Mouse (Mus musculus) thymus, postnatal 0 days (tissue): ENCODE measurements around the gene Mylk. TPM values are rescaled to one million over a fixed set of nuclear protein-coding genes. Genes with fewer than 3 reads are reported as not detected.

Source experiments
- DNase-seq: peaks from one replicate; pipeline ENCODE4 v3.0.0-alpha.2; 2015; ENCODE audit warnings: low spot score
- polyA plus RNA-seq: library from polyadenylated mRNA; unstranded; fragments of >200 nt; fragmentation: Nextera tagmentation; extraction: Ambion mirVana; gene quantifications from 2 replicates; pipeline ENCODE4 v1.2.1, GENCODE M21; 2015

Mylk gene
- polyA plus RNA-seq, 1 experiment from 2014 or later: 5.2 TPM

DNA sequence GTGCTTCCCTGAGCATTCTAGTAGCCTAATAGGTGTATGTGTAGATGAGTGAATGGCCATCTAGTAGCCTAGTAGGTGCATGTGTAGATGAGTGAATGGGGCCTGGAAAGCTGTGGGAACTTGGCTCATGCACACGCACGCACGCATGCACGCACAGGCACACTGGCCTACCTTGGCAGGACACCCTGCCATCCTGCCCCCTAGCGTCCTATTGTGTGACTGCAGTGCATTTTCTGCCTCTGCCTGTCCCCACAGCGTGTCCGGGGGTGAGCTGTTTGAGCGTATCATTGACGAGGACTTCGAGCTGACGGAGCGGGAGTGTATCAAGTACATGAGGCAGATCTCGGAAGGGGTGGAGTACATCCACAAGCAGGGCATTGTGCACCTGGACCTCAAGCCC lies 231.6 kb downstream of the Mylk start:
- no peak for DNase-seq

DNA sequence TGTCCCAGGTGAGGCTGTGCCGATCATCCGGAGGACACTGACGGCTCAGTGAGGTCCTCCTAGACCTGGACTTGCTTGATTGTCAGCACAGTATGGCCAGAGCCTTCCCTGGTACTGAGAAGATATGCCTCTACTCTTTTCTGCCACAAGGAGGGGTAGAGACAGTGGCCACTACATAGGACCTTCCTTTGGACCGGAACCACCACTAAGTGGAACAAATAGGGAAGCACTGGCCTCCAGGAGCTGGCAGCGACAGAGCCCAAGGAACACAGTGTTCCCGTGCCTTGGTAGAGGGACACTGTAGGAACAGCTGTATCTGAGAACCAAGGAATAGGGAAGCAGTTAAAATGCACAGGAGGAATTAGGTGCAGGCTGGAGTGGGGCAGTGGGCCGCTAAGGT lies 233.0 kb downstream of the Mylk start:
- no peak for DNase-seq

DNA sequence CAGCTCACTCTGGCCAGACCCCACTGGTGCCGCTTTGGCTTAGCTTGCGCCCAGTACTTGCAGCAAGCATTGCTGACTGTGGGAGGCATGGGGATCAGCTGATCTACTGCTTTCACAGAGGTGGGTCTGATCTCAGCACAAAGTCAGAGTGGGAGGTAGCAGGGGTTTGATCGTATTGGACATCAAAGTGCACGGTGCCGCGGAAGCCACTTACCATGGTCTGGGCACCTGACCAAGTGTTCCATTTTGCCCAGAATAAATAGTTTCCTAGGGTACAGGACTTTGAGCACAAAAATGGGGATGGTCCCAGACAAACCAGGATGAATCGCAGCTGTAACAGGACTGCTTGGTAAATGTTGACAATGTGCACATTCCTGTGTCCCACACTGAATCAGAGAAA lies 236.0 kb downstream of the Mylk start:
- DNase-seq: no peak

DNA sequence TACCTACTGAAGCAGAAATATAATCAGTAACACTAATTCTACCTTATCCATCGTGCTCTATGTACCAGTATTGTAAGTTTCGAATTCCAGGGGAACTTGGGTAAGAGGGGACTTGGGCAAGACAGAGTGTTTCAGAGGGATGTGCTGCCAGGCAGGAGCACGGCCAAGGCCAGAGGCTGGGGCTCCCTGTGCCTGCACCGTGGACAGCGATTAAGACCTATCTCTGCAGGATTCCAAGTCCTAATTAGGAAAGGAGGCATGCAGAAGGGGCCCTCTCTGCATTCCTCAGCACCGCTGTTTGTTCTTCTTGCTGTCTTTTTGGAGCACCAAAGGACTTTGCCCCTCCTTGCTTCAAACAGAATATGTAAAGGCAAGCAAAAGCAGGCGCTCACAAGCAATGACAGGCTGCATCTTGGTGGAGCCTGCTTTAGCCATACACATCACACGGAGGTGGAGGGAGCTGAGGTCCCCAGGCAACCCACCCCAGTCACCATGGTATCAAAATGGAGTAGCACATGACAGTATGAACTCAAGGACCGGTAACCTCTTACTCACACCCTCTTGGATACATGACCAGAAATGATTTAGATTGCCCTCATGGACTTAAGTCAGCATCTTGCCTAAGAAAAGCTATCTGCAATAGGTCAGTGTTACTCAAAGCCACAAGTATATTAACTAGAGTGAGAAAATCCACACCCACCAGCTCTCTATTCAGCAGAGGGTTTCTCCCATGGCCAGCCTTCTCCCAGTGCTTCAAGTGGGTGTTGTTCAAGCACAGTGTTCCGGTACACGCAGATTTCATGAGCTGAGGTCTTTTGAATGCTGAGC lies 239.4 kb downstream of the Mylk start:
- DNase-seq: no peak

DNA sequence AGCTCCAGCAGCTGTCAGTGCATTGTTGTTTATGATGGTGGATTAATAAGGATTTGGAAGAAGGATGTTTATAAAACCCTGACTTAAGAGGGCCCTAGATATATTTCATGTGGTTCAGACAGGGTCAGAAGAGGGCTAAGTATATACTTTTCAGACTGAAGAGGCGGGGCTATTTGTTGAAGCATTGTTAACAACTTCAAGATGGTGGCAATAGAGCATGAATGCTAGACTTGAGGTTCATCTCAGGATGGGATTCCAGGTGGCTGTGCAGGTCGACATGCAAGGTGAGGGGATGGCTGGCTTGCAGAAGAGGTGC lies 240.0 kb downstream of the Mylk start:
- no peak for DNase-seq

DNA sequence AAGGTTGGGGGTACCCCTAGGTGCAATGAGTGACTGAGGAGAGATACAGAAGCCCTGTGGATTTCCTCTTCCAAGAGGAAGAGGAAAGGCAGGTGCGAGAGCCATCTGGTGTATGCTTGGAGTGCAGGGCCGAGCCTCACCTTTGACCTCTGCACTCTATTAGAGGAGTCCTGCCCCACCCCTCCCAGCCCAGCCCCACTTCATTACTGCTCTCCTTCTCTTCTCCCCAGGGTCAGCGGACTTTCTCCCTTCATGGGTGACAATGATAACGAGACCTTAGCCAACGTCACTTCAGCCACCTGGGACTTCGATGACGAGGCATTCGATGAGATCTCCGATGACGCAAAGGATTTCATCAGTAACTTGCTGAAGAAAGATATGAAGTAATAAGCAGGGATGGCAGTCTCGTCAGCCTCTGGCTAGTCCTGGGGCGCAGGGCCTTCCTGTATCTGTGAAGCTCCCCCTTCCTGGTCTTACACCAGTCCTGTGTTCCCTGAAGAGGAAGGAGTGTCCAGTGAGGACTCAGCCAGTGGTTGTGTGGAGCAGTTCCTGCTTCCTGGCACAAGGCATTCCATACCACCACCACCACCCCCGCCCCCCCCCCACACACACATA lies 241.3 kb downstream of the Mylk start:
- no peak for DNase-seq

DNA sequence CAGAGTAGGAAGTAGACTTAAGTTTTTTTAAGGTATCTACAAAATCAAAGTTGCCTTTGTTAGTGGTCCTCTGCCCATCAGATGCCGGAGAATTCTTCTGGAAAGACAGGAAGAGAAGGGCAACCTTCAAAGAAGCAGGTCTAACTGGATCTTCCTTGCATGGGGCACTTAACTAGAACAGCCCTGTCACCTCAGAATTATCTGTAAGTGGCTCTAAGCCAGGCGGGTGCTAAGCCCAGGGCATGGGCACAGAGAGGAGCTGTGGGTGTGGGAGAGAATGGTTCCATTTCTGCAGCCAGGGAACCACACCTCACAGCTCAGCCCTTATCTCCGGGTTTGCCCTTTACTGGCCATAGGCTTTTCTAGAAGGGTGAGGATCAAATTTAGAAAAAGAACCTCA lies 246.4 kb downstream of the Mylk start:
- no peak for DNase-seq

DNA sequence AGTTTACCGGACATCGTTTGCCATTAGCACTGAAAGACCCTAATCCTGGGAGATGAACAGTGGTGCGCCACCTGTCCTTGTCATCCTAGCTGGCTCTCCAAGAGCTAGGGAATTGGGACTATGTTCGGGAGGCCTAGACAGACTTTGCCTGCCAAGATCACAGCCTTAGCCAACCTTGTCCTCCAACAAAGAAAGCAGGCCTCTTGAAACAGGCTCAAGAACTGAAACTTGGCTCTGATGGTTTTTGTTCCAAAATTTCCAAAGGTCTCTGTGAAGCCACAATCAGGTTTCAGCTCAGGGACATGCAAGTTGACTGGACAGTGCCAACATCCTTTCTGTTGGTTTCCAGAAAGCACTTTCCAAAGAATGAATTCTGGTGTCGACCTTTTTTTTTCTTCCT lies 247.8 kb downstream of the Mylk start:
- DNase-seq: no peak

DNA sequence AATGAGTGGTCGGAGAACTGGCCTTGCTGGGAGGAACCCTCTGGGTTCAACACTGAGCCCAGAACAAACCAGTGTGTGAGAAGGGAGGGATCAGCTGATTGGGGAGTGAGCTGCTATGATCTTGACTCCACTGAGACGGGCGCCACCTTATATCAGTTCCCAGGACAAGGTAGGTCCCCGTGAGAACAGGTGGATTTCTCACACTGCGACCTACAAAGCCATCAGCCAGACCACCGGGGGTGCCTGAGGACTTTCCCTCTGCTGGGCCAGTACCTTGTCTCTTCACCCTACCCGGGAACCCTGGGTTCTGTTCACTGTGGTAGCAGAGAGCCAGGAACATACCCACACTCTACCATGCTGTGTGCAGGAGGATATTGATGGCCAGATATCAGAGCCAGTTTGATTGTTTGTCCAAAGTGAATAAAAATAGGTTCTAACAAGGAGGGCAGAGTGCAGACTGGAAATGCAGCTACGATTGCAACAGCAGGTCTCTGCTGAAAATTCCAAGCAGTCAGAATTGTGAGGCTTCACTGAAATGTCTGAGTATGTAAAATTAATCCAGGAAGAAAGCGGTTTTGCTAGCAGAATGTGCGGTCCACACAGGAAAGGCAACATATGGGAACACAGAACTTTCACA lies 248.8 kb downstream of the Mylk start:
- no peak for DNase-seq

DNA sequence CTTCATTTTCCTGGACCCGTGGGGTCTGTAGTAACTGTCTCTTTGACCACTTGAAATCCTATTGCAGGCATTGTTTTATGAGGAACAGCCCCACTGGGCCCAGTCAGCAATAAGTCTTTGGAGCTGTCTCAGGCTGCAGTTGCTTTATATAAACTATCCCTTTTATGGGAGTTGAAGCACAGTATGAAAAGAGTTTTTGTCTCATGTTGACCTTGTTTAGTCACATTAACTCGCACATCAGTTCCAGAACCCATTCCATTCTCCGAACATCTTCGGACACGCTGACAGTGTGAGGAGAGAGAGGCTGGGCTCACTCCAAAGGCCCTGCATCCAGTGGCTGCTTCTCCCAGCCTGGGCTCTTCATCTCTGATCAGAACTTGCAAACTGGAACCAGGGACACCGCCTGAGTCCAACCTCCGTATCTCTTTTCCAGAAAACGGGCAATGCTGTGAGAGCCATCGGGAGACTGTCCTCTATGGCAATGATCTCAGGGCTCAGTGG lies 249.7 kb downstream of the Mylk start:
- no peak for DNase-seq

DNA sequence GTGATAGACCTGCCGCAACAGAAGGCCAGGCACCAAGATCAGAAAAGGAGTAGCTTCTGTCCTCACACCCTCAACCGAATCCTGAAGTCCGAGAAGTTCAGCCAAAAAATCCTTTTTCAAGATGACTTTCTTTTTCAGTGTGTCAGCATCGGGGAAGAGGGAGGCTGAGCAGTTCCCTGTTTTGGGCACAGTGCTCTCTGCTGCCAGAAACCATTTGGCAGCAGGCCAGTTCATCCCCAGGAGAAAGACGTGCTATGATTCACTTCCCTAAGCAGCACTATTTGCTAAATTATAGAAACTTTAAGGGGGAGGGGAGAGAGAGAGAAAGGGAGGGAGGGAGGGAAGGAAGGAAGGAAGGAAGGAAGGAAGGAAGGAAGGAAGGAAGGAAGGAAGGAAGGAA lies 251.1 kb downstream of the Mylk start:
- no peak for DNase-seq

DNA sequence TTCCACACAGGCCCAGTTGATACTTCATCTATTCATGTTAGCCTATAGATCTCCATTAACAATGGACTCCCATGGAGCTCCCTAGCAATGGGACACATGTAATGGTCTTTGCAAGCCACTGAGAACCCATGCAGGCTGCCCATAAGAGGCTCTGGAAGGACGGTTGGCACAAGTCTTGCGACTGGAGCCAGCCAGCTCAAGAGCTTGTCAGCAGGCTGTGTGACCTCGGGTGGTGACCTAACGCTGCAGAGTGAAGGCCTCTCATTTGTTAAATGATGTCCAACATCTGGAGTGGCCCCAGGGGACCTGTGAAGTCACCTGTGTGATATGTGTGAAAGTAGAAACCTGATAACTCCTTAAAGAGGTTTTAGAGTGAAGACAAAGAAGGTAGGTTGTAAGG lies 252.0 kb downstream of the Mylk start:
- no peak for DNase-seq

DNA sequence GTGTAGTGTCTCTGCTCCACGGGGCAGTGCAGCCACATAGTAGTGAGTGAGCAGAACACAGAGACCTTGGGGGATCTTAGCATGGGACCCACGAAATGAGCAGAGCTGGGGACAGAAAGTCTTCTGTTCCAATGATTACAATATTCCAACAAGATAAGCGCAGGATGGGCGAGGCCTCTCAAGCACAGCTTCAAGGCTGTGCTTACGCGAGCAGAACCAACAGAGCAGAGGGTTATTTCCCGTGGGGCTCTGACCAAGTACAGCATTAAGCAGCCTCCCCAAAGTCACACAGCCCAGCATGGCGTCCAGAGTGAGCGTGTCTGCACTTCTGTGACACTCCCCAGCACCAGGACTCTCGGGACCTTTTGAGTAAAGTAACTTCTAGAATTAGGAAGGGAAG lies 252.6 kb downstream of the Mylk start:
- no peak for DNase-seq

DNA sequence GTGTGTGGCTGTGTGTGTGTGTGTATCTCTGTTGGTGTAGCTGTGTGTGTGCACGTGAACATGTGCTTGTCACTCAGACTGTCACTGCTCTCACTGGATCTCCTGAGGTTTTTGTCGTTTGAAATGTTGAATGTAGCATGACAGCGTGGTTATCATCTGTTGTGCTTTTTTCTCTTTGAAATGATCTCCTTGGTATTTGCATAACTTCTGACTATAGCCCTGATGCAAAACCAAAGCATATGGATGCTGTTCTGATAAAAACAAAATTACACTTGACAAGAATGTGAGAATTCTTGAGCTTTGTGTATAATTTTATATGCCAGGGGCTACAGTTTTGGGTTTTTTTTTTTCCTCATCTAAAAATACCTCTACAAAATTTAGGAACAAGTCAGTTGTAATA lies 254.0 kb downstream of the Mylk start:
- no peak for DNase-seq

DNA sequence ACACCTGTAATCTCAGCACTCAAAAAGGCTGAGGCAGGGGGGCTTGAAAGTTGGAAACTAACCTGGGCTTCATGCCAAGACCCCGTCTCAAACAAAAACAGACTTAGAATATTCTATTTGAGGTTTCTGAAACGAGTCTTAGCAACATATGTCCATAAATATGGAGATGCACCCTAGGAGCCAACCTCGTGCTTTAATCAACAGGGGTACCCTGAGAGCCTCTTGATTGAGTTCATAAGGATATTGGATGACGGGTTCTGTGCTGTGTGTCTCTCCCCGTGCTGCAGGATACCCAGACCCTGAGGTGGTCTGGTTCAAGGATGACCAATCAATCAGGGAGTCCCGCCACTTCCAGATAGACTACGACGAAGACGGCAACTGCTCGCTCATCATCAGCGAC lies 255.0 kb downstream of the Mylk start:
- no peak for DNase-seq

DNA sequence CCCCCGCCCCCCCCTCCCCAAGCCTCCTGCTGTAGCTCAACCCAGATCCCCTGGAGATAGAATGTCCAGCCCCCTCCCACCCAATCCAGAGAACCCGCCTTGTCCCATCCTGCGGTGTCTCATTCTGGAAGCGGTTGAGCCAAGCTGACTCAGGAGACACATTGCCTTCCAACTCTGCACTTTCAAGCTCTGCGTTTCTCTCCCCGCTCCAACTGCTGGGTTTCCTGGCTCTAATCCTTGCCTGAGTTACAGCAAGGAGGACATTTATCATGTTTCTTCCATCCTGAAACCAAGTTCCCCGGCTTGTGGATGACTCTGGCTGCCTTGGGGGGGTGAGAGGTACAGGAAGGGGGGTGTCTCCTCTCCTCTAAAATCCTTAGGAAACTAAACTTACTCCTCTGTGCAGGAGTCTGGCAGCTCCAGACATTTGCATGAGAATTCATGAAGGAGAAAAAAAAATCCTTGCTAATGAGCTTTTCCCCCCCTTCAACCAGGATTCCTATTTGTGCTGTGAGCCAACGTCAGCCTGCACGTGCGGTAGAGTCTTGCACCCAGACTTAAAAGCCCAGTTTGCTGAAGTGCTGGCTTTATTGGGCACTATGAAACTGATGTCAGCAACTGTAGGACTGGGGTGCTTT lies 256.0 kb downstream of the Mylk start:
- no peak for DNase-seq

DNA sequence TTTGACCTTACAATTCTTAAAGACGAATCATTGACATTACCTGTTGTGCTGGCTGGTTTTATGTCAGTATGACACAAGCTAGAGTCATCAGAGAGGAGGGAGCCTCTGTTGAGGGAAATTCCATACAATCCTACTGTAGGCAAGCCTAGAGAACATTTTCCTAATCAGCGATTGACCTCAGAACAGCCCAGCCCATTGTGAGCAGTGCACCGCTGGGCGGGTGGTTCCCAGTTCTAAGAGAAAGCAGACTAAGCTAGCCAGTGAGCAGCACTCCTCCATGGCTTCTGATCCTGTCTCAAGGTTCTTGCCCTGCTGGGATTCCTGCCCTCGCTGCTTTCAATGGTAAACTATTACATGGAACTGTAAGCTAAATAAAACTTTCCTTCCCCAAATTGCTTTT lies 259.3 kb downstream of the Mylk start:
- no peak for DNase-seq

DNA sequence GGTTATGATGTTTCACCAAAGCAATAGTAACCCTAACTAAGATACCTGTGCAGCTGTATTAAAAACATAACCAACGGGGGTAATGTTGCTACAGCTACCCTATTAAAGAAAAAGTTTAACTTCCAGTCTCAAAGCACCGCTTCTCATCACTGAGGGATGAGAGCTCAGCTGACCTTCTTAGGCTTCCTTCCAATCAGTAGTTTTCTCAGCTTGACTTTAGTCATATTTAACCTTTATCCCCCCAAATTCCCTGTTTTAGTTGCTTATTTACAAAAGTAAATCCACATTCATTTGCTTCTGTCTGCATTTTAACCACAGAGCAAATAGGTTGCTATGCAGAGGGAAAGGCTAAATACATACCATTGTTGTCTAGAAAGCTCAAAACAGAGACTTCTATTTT lies 259.7 kb downstream of the Mylk start:
- DNase-seq: no peak

DNA sequence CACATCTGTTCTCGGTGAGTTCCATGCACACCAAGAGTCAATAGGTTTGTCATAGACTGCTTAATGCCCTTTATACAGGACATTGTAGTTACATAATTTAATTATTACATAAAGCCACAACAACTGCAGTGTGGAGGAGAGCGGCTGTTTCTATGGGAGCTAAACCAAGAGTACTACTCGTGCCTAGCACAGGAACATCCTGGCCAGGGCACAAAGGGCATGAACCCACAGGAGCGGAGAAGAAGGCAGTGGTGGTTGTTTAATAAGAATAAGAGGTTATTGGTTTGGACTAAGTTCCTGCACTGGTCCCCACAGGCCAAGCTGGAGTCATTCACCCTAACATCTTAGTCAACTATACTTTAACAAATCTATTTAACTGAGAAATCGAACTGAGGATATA lies 261.2 kb downstream of the Mylk start:
- no peak for DNase-seq

DNA sequence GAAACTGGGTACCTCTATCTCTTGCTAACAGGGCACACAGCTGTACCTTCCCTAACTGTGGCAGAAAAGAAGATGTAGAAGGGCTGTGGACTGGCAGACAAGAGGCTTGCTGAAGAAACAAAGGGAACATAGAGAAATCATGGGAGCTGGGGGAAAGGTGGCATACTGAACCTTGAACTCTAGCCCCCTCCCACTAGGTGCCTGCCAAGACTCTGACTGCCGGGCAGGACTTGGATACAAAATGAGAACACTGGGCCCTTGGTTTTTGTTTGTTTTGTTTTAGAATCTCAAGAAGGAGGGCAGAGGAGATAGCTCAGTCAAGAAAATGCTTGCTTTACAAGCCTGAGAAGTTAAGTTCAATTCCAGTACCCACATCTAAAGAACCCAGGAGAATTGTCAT lies 262.4 kb downstream of the Mylk start:
- DNase-seq: no peak

DNA sequence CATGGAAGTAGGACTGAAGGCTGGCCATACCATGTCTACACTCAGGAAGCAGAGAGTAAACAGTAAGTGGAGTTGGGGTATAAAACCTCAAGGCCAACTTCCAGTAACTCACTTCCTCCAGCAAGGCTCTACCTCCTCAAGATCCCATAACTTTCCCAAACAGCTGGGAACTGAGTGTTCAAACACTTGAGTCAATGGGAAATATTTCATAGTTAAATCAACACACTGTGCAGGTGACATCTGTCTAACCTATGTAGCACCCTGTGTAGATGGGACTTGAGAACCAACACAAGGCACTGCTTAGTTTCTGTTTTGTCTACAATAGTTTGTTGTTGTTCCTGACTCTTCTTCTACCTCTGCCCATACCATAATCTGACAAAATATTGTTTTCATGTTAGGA lies 263.4 kb downstream of the Mylk start:
- no peak for DNase-seq

DNA sequence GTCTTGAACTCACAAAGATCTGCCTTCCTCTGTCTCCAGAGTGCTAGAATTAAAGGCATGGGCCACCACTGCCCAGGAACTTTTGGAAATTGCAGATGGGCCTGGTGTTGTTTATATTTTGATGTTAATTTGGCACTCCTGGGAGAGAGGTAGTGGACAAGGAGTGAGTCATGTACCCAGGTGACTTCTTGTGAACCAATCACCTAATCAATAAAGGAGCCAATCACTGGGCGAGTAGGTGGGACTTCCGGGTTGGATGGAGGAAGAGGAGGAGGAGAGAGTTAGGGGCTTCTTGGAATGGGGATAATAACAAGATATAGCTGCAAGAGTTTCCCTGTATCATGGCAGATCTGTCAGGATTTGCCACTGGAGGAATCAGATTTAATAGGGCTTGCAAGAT lies 268.5 kb downstream of the Mylk start:
- no peak for DNase-seq
